Mouse (Mus musculus) cerebellum, adult 2 months (tissue): ENCODE measurements at regions not wholly inside any gene's neighbourhood (a gene's known extent, or its start where the extent isn't known, plus 50 kb on each side); places are given as distances from the start of the nearest gene placed in this dataset.

Experiments
- CTCF ChIP-seq: fragments of 200-500 bp; IDR thresholded peaks from 2 replicates; pipeline ENCODE4 v1.5.1; 2011; ENCODE audit warnings: low read depth, mild to moderate bottlenecking, control low read depth, low read length, moderate library complexity, borderline replicate concordance; ENCODE audit not compliant: insufficient read depth
- POLR2A ChIP-seq: fragments of 200-500 bp; IDR thresholded peaks from 2 replicates; pipeline ENCODE4 v1.6.1; 2011; ENCODE audit warnings: low read length, control low read depth, borderline replicate concordance; ENCODE audit not compliant: insufficient read depth

GRCm38 (mm10) chr8:15343616-15344015 is 297.7 kb upstream of the BB014433 start:
- no peak for TF ChIP-seq CTCF
- TF ChIP-seq POLR2A = no peak
